Mouse (Mus musculus) lung, adult 2 months (tissue): ENCODE measurements at regions not wholly inside any gene's neighbourhood (a gene's known extent, or its start where the extent isn't known, plus 50 kb on each side); places are given as distances from the start of the nearest gene placed in this dataset.

ENCODE experiments used
- CTCF ChIP-seq: fragments of 200-500 bp; IDR thresholded peaks from 2 replicates; pipeline ENCODE4 v1.5.1; 2011; ENCODE audit warnings: mild to moderate bottlenecking, low read length, control low read depth; ENCODE audit not compliant: insufficient read depth
- POLR2A ChIP-seq: fragments of 200-500 bp; IDR thresholded peaks from 2 replicates; pipeline ENCODE4 v1.6.1; 2011; ENCODE audit warnings: low read depth, mild to moderate bottlenecking, control low read depth, low read length, borderline replicate concordance; ENCODE audit errors: extremely low read depth

DNA sequence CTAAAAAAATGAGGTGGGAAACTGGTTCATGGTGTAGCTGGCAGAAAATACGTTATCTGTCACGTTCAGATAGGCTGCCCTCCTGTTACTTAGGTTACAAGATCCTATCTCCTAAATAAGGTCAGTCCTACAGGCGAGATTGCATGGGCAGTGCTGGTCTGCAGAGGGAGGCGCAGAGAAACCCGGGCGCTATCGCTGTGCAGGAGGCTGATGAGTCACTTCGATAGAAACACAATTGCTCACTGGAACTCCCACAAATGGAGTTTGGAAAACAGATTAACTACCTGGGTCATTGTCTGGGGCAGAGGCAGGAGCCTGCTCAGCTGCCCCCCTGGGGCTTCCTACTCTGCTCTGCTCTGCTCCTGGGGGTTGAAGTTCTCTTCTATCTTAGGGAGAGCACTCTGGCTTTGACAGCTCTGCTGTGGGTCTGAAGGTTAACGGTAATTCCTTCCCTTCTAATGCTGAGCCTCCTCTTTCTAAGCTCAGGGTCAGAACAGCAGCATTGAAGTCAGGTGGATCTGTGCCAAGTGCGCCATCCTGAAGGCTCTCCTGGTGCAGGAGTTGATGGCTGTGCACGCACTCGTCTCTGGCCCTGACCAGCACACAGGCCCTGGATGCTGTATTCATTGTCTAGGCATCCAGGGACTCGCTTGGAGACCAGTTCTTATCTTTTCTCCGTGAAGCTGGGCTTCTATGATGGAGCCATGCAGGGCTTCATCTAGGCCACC, 349.9 kb upstream of the Myt1l start:
- no peak for TF ChIP-seq CTCF
- TF ChIP-seq POLR2A: no peak
